Mouse (Mus musculus): Measurements from ENCODE around the gene Olfr697. TPM values are rescaled to one million over a fixed set of nuclear protein-coding genes. Genes with fewer than 3 reads are reported as not detected.
"Not testable (repeated sequence)": the region's sequence is repeated elsewhere in the genome, so short reads cannot be mapped to it uniquely, and the experiment has no call there.

The Olfr697 gene
- polyA plus RNA-seq, 1 experiment from 2014 or later, result not detected

DNA sequence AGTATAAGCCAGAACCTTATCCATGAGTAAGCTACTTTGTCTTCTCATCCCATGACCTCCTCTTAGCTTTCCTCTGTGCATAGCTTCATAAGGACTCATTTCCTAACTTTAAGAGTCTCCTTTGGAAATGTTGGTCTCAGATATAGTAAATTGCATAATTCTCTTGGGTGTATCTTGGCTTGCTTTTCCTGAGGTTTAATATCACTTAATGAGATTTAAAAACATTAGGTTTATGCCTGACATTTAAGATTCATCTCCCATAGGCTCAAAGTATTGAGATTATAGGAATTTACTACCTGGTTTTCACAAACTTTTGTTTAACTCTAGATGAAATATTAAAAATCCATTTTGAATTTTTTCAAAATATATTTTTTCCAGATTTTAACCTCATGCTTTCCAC lies 25.9 kb downstream of the Olfr697 start, which contains the start of gene Olfr695:
Gene Olfr695, minus strand, starts transcription at position 101 of the 400 bp plus-strand sequence.
- no peaks in the 10 kb centered on the region for H3K4me1 ChIP-seq (ENCODE audit: control insufficient read depth, insufficient read depth, low read length)
- no peak within 1 kb of the TSS for H3K9ac ChIP-seq (ENCODE audit: low read depth, low read length)
- ATAC-seq, result no peak
- no peak within 1 kb of the TSS for H3K4me2 ChIP-seq (ENCODE audit: low read length)
- H3K4me3 ChIP-seq (ENCODE audit: low read depth, low read length), result no peak within 1 kb of the TSS
- H3K9me3 ChIP-seq (replicated peaks; ENCODE audit: control insufficient read depth, low read length, poor library complexity, severe bottlenecking), result no peaks in the 10 kb centered on the region
- no peaks in the 10 kb centered on the region for H3K27me3 ChIP-seq (ENCODE audit: control insufficient read depth, insufficient read depth, low read depth, low read length)
- H3K27ac ChIP-seq (ENCODE audit: low read length), result no peak within 1 kb of the TSS
- H3K36me3 ChIP-seq (ENCODE audit: control insufficient read depth, insufficient read depth, low read length), result no peaks in the 10 kb centered on the region

DNA sequence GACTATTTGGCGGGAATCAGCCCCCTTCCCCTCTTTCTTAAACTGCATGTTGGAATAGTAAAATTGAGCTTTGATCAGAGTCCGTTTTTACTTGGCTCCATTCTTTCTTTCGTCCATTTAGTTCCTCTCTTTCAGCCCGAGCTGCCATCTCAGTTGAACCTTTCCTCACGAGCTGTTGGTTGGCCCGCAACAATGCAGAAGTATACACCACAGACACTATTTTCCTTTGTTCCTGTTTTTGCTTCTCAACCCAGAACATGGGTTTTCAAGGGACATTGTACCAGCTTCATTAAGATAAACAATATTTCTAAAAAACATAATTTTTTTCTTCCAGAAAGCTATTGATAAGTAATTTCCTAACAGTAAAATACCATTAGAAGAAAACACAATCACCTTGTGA lies 30.8 kb downstream of the Olfr697 start:
- no peaks in the 10 kb centered on the region; the same call in 1 of the 2 replicates for H3K9me3 ChIP-seq (replicated peaks; ENCODE audit: control insufficient read depth, low read length, poor library complexity, severe bottlenecking)
- H3K27ac ChIP-seq (ENCODE audit: low read length), result no peak overlapping the region
- no peak for ATAC-seq
- H3K4me3 ChIP-seq (ENCODE audit: low read depth, low read length), result no peak overlapping the region
- no peaks in the 10 kb centered on the region for H3K27me3 ChIP-seq (ENCODE audit: control insufficient read depth, insufficient read depth, low read depth, low read length)
- H3K4me2 ChIP-seq (ENCODE audit: low read length), result no peak overlapping the region
- no peaks in the 10 kb centered on the region for H3K4me1 ChIP-seq (ENCODE audit: control insufficient read depth, insufficient read depth, low read length)
- no peak overlapping the region for H3K9ac ChIP-seq (ENCODE audit: low read depth, low read length)
- H3K36me3 ChIP-seq (ENCODE audit: control insufficient read depth, insufficient read depth, low read length), result no peaks in the 10 kb centered on the region
- 94% methylated on average over 6 of the region's 6 CpGs for WGBS

DNA sequence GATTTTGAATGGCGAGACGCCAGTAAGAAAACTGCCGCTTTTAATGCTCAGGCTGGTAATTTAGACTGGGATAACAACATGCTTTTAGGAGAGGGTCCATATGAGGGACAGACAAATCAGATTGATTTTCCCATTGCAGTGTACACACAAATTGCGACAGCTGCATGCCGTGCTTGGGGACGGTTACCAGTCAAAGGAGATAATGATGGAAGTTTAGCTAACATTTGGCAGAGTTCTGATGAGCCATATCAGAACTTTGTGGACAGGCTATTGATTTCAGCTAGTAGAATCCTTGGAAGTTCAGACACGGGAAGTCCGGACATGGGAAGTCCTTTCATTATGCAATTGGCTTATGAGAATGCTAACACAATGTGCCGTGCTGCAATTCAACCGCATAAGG lies 34.5 kb downstream of the Olfr697 start:
- H3K27me3 ChIP-seq (ENCODE audit: control insufficient read depth, insufficient read depth, low read depth, low read length); H3K36me3 ChIP-seq (ENCODE audit: control insufficient read depth, insufficient read depth, low read length); H3K4me1 ChIP-seq (ENCODE audit: control insufficient read depth, insufficient read depth, low read length); ATAC-seq; H3K27ac ChIP-seq (ENCODE audit: low read length); H3K9ac ChIP-seq (ENCODE audit: low read depth, low read length); H3K9me3 ChIP-seq (replicated peaks; ENCODE audit: control insufficient read depth, low read length, poor library complexity, severe bottlenecking); H3K4me2 ChIP-seq (ENCODE audit: low read length); H3K4me3 ChIP-seq (ENCODE audit: low read depth, low read length): not testable (repeated sequence)
- 82% methylated on average over 10 of the region's 10 CpGs for WGBS

DNA sequence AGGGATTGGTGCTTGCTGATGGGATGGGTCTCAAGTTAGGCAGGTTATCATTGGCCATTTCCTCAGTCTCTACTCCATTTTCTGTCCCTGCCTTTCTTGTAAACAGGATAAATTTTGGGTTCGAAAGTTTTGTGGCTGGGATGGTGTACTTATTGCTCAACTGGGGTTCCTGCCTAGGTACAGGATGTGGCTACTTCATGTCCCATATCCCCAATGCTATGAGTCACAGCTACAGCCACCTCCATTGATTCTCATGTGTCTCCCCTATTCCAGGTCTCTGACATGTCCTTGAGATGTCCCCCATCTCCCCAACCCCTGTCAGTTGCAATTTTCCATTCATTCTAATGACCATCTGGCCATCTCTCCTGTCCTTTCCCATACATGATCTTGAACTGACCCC lies 45.4 kb downstream of the Olfr697 start:
- Histone ChIP-seq H3K27ac (ENCODE audit: low read length) (no peak overlapping the region), H3K9me3 (replicated peaks; ENCODE audit: control insufficient read depth, low read length, poor library complexity, severe bottlenecking) (no peaks in the 10 kb centered on the region; the same call in 1 of the 2 replicates), H3K36me3 (ENCODE audit: control insufficient read depth, insufficient read depth, low read length) (no peaks in the 10 kb centered on the region), H3K9ac (ENCODE audit: low read depth, low read length) (no peak overlapping the region), H3K4me3 (ENCODE audit: low read depth, low read length) (no peak overlapping the region), H3K27me3 (ENCODE audit: control insufficient read depth, insufficient read depth, low read depth, low read length) (no peaks in the 10 kb centered on the region), H3K4me2 (ENCODE audit: low read length) (no peak overlapping the region), H3K4me1 (ENCODE audit: control insufficient read depth, insufficient read depth, low read length) (no peaks in the 10 kb centered on the region)
- ATAC-seq, result no peak
- 73% methylated on average over 1 of the region's 1 CpGs for WGBS

DNA sequence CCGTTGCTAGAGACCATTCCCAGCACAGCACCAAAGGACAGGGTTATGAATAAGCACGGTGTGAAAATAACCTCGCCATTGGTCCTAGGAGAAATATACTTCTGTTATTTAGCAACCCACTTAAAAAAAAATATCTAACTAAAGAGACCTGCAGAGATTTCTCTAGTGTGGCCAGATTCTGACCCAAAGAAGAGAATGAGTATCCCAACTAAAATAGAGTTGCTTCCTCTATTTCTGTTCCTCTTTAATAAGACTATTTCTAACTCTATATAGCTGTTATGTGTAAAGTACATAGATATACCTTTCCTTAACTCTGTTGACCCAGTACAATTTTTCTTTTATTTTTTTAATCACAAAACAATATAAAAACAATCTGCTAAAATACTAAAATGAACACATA lies 49.3 kb downstream of the Olfr697 start:
- no peak for ATAC-seq
- H3K27ac ChIP-seq (ENCODE audit: low read length), result no peak overlapping the region
- no peaks in the 10 kb centered on the region for H3K36me3 ChIP-seq (ENCODE audit: control insufficient read depth, insufficient read depth, low read length)
- H3K4me2 ChIP-seq (ENCODE audit: low read length), result no peak overlapping the region
- 86% methylated on average over 3 of the region's 3 CpGs for WGBS
- H3K4me1 ChIP-seq (ENCODE audit: control insufficient read depth, insufficient read depth, low read length), result no peaks in the 10 kb centered on the region
- H3K9me3 ChIP-seq (replicated peaks; ENCODE audit: control insufficient read depth, low read length, poor library complexity, severe bottlenecking), result no peaks in the 10 kb centered on the region; the same call in 1 of the 2 replicates
- H3K27me3 ChIP-seq (ENCODE audit: control insufficient read depth, insufficient read depth, low read depth, low read length), result no peaks in the 10 kb centered on the region
- no peak overlapping the region for H3K9ac ChIP-seq (ENCODE audit: low read depth, low read length)
- H3K4me3 ChIP-seq (ENCODE audit: low read depth, low read length), result no peak overlapping the region

DNA sequence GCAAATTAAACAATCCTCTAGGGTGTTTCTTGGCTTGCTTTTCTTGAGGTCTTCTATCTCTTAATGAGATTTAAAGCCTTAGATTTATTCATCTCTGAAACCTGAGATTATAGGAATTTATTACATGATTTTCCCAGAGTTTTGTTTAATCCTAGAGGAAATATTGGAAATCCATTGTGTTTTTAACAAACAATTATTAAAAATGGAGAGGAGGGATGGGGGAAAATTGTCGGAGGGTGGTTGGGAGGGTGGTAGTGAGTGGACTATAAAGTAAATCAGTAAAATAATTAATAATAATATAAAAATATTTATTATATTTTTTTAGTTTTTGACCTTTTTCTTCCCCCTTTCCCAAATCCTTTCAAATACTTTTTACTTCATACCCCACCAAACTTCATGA lies 50.5 kb downstream of the Olfr697 start, which contains the start of gene Olfr694:
Gene Olfr694, minus strand, starts transcription at position 101 of the 400 bp plus-strand sequence.
- no peak for ATAC-seq
- no peak within 1 kb of the TSS for H3K4me2 ChIP-seq (ENCODE audit: low read length)
- no peak within 1 kb of the TSS for H3K4me3 ChIP-seq (ENCODE audit: low read depth, low read length)
- no peaks in the 10 kb centered on the region for H3K27me3 ChIP-seq (ENCODE audit: control insufficient read depth, insufficient read depth, low read depth, low read length)
- H3K27ac ChIP-seq (ENCODE audit: low read length), result no peak within 1 kb of the TSS
- no peaks in the 10 kb centered on the region for H3K9me3 ChIP-seq (replicated peaks; ENCODE audit: control insufficient read depth, low read length, poor library complexity, severe bottlenecking)
- H3K4me1 ChIP-seq (ENCODE audit: control insufficient read depth, insufficient read depth, low read length), result no peaks in the 10 kb centered on the region
- no peaks in the 10 kb centered on the region for H3K36me3 ChIP-seq (ENCODE audit: control insufficient read depth, insufficient read depth, low read length)
- 96% methylated on average over 1 of the region's 1 CpGs for WGBS
- no peak within 1 kb of the TSS for H3K9ac ChIP-seq (ENCODE audit: low read depth, low read length)

Other genes starting within 250 kb of the Olfr697 start
- gene Olfr693, start 61.9 kb downstream of the Olfr697 start, polyA plus RNA-seq (2015; fragmentation: Nextera tagmentation; extraction: Ambion mirVana), result not detected in 2 replicates
- not detected in 2 replicates for gene Olfr694, start 50.6 kb downstream of the Olfr697 start, polyA plus RNA-seq (2015; fragmentation: Nextera tagmentation; extraction: Ambion mirVana)
- not detected in 2 replicates for gene Olfr695, start 26.0 kb downstream of the Olfr697 start, polyA plus RNA-seq (2015; fragmentation: Nextera tagmentation; extraction: Ambion mirVana)
- not detected in 2 replicates for gene Olfr698, start 13.0 kb upstream of the Olfr697 start, polyA plus RNA-seq (2015; fragmentation: Nextera tagmentation; extraction: Ambion mirVana)
- not detected in 2 replicates for gene Olfr699, start 50.8 kb upstream of the Olfr697 start, polyA plus RNA-seq (2015; fragmentation: Nextera tagmentation; extraction: Ambion mirVana)
- gene Olfr700, start 66.4 kb upstream of the Olfr697 start, polyA plus RNA-seq (2015; fragmentation: Nextera tagmentation; extraction: Ambion mirVana), result not detected in 2 replicates
- not detected in 2 replicates for gene Olfr701, start 71.7 kb upstream of the Olfr697 start, polyA plus RNA-seq (2015; fragmentation: Nextera tagmentation; extraction: Ambion mirVana)
- gene Olfr702, start 91.5 kb upstream of the Olfr697 start, polyA plus RNA-seq (2015; fragmentation: Nextera tagmentation; extraction: Ambion mirVana), result not detected in 2 replicates
- not detected in 2 replicates for gene Olfr703, start 100.9 kb upstream of the Olfr697 start, polyA plus RNA-seq (2015; fragmentation: Nextera tagmentation; extraction: Ambion mirVana)
- gene Olfr704, start 120.7 kb upstream of the Olfr697 start, polyA plus RNA-seq (2015; fragmentation: Nextera tagmentation; extraction: Ambion mirVana), result not detected in 2 replicates
- gene Olfr705, start 134.4 kb upstream of the Olfr697 start, polyA plus RNA-seq (2015; fragmentation: Nextera tagmentation; extraction: Ambion mirVana), result not detected in 2 replicates
- gene Olfr706, start 145.7 kb upstream of the Olfr697 start, polyA plus RNA-seq (2015; fragmentation: Nextera tagmentation; extraction: Ambion mirVana), result not detected in 2 replicates
- gene Olfr707, start 158.8 kb upstream of the Olfr697 start, polyA plus RNA-seq (2015; fragmentation: Nextera tagmentation; extraction: Ambion mirVana), result not detected in 2 replicates
- gene Olfr1532-ps1, start 165.6 kb upstream of the Olfr697 start, polyA plus RNA-seq (2015; fragmentation: Nextera tagmentation; extraction: Ambion mirVana), result not detected in 2 replicates
- not detected in 2 replicates for gene Olfr709-ps1, start 189.8 kb upstream of the Olfr697 start, polyA plus RNA-seq (2015; fragmentation: Nextera tagmentation; extraction: Ambion mirVana)
- gene Olfr710, start 205.9 kb upstream of the Olfr697 start, polyA plus RNA-seq (2015; fragmentation: Nextera tagmentation; extraction: Ambion mirVana), result not detected in 2 replicates
- gene Olfr6, start 221.5 kb upstream of the Olfr697 start, polyA plus RNA-seq (2015; fragmentation: Nextera tagmentation; extraction: Ambion mirVana), result not detected in 2 replicates
- not detected in 2 replicates for gene Olfr711, start 233.0 kb upstream of the Olfr697 start, polyA plus RNA-seq (2015; fragmentation: Nextera tagmentation; extraction: Ambion mirVana)

Data from midbrain, embryonic 16.5 days (tissue).